Mouse (Mus musculus) retina, postnatal 1 day (tissue): ENCODE results near the gene Rpp30.

Experiments used
- DNase-seq: peaks from one replicate; pipeline ENCODE4 v3.0.0-alpha.2; 2012

Gene Rpp30

DNA sequence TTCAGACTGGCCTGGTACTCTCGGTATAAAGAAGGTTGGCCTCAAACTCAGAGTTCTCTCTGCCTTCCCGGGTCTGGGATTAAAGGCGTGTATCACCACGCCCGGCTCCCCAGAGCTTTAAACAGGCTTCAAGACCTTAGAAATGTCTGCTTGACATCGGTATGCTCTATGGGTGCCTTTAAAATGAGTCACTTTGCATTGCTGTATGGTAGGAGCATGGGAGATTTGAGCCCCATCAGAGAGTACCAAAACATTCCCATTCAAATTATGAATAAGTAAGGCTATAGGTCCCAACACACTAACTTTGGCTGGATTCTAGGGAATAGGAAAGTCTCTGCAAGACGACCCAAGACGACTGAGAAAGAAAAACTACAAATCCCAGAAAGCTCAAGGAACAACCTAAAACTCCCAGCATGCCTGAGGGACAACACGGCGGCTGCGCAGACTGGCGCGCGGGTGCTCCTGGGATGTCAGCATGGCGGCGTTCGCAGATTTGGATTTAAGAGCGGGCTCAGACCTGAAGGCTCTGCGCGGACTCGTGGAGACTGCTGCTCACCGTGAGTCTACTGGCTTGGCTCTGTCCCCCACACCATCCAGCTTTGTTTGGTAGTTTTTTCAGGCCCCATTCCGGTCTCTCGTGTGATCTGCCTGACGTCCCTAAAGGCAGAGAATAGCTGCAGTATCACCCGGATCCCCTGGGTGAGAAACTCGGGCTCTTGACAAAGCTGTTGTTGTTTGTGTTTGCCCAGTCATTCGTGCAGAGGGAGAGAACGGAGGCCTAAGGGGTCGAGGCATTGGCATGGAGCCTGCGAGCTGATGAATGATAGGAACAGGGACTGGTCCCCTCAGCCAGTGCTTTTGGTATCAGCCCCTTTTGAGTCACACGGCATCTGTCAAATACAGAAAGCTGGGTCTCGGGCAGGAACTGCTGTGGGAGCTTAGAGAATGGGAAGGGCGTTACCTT, at the start of gene Rpp30:
Rpp30 (plus strand) TSS at position 455 of the 964 bp plus-strand sequence.
- peak; percentile 95 for DNase-seq

- DNase-seq: no peak
These were observed 37.5 kb upstream of the Rpp30 start for GRCm38 (mm10) chr19:36046046-36046445.

DNA sequence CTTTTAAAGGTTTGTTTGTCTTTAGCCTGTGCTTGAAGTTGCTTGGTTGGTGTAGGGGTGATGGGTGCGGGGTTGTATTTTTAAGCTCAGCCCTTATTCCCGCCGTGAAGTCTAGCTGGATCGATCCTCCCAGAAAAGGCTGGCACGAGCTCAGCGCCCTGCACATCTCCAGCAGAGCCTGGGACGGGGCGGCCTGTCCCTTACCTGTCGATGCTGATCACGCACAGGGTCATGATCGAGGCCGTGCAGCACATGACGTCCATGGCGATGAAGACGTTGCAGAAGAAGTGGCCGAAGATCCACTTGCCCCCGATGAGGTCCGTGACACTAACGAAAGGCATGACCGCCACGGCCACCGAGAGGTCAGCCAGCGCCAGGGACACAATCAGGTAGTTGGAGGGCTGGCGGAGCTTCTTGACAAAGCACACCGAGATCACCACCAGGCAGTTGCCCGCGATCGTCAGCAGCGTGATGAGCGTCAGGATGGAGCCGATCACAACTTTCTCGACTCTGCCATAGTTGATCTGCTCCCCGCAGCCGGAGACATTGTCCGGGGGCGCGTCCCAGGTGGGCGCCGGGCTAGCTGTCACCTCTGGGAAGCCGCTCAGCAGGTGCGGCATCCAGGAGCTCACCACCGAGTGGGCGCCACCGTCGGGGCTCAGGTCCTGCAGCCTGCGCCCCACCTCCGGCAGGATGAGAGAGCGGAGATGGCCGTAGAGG, 26.9 kb upstream of the Rpp30 start:
- no peak for DNase-seq

DNA sequence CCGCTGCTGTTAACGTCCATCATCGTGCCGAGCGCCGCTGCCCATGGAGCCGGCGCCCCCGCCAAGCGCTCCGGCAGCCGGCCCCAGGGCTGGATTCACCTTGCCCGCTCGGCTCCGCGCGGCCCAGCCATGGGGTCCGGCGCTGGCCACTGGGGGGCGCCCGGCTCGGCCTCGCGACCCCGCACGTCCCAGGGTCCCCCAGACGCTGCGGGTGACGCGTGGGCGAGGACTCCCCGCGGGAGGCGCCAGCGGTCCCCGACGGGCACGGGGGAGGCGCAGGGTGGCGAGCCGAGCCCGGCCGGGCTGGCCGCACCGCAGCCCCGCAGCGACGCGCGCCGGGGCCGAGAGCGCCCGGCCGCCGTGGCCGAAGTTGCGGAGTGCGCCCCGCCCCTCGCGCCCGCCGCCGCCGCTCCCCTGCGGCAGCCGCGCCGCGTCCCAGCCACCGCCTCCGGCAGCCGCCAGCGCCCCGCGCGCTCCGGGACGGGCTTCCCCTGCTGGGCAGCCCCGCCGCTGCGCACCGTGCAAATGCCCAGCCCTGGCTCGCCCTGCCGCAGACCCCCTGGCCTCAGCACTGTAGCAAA, 26.2 kb upstream of the Rpp30 start, which contains the start of gene Htr7:
Htr7 (minus strand) TSS at position 277 of the 581 bp plus-strand sequence.
- DNase-seq: peak; percentile 74

- DNase-seq: no peak
These were observed 20.6 kb upstream of the Rpp30 start for GRCm38 (mm10) chr19:36062801-36063529.

DNA sequence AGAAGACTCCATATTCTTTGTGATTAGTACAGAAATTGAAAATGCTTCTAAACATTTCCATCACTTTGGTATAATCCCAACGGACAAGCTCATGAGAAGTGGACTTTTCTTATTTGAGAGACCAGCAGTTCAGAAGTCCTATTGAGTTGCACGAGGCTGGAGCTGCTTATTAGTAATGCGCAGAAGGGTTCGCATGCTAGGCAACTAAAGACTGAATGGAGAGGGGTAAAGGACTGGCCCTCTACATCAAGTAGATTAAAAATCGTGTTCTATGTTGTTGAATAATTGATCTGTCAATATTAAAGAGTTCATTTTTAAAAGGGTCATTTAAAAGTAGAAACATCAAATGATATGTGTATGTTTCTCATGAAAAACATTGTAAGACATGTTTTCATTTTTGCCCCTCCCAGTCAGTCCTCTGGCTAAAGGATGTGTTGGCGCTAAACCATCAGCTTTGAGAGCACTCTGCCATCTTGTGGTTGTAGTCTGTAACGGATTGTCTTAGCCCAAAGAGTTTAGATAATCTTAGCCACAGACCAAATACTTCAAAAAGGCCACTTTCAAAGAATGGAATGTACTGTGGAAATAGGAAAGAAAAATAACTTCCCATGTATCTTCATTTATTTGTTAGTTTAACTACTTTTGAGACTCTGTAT, 782 bp upstream of the Rpp30 start:
- DNase-seq: peak; percentile 83

DNA sequence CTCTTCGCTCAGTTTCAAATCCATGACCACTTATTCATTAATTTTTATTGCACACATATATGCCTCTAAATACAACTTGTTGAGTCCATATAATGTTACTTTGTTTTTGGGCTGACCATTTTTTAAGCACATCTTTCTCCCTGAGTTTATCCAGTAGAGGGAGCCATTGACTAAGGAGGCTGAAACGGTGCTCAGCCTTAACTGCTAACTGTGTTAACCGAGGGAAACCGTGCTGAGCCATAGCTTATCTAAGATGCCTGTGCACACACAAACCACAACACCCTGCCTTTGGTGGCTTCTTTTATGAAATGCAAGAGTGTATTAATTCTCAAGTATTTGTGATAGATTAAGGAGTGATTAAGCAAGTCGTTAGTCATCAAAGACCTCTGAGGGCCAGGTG, 7.3 kb downstream of the Rpp30 start:
- DNase-seq: peak; percentile 41

DNA sequence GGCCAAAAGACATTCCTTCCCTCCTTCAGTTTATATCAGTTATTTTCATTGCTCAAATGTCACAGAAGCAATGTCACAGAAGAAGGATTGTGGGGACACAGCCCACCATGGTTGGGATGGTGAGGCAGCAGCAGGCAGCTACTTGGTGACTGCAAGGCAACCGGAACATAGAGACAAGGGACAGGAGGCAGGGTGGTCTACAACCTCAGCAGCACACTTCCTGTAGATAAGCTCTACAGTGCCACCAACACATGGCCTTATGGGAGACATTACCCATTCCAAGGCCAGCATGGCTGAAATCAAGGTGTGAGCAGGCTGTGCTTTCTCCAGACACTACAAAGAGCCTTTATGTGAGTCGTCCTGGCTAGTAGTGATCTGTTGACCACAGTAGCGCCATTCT, 13.7 kb downstream of the Rpp30 start:
- no peak for DNase-seq

DNA sequence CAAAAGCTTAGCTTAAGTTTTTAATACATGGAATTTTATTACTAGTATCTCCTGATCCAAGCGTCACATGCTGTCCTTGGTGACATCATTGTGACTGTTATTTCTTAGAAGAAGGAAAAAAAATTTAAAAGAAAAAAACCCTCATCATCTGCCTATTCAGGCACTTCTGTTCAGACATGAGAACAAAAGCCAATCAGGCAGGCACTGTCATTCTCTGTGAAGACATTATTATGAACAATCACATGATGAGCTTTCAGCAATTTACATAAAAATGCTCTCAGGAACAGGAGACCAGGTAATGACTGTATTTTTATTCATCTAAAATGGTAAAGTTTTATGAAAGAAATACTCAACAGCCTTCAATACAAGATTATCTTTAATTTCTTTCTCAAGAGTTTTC, 14.7 kb downstream of the Rpp30 start:
- no peak for DNase-seq

- DNase-seq: no peak
These were observed 15.4 kb downstream of the Rpp30 start for GRCm38 (mm10) chr19:36098916-36099315.

DNA sequence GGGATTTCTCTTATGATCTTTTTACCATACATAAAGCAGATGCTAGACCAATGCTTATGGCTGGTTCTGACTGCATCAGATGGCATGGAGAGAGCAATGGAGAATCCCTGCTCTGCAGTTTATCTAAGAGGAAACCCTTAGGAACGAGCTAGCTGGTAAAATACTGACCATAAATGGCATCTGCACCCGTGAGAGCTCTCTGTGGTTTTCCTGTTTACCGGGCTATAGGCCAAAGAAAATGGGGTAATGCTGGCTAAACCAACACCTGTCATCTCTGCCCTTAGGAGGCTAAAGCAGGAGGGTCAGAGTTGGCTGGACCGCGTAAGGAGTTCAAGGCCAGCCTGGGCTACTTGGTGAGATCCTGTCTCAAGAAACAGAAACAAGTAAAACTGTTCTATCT, 20.4 kb downstream of the Rpp30 start:
- DNase-seq: no peak

GRCm38 (mm10) chr19:36109318-36109944, 25.9 kb downstream of the Rpp30 start:
- no peak for DNase-seq

DNA sequence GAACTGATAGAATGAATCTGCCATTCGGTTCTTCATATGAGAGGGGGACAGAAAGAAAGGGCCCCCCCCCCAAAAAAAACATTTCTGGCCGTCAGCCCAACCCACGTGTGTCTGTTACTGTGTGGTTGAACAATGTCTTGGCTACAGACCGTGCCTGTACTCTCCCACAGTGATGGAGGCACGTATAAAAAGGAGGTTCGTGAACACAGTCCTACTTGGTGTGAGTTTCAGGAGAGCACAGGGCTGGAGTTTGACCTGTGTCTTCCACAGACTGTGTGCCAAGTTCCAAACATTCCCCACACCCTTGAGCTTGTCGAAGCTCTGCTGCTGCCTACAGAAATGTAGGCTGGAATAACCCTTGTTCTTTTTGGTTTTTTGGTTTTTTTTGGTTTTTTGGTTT, 26.9 kb downstream of the Rpp30 start:
- DNase-seq: no peak

DNA sequence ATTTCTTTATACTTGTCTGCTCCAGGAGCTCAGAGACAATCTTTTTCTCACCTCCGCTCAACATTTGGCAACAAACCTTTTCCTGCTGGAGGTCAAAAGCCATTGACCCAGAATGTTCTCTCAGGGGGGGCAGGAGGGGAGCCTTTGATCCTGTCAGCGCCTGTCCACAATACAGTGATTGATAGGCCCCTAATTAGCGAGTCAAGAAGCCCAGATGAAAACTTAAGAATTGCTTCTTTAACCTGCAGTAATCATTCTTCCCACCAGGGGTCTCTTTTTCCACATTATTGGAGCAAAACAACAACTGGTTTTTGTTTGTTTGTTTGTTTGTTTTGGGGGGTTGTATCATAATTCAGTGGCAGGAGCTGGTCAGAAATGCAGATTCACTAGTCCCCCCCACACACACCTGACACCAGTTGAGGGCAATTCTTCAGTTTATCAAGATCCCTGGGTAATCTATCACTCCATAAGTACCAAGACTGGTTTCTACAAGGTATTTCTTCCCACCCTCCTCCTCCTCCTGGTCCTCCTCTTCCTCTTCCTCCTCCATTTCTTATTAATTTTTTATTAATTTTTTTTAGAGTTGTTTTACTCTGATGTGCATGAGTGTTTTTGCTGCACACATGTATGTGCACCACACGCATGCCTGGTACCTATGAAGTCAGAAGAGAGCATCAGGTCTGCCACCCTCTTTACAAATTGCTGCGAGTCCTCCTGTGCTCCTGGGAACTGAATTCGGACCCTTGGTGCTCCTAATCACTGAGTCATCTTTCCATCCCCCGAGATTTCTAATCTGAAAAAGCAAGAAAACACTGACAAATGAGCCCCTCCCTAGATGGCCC, 27.8 kb downstream of the Rpp30 start:
- DNase-seq: peak; percentile 74

DNA sequence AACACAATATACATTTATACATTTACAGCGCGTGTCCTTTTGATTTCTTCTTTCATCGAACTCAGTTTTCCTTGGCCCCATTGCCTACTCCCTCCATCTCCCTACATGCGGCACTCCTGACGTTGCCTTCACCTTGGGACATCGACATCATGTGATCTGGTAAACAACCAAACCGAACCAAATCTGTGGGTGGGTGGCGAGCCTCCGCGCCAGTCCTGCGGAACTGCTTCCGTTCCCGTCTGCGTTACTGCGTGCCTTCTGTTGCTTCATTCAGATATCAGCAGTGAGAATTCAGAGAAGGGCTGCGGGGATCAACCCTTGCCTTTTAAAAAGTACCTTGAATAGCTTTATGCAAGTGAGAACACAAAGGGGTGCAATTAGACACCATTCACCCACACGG, 28.5 kb downstream of the Rpp30 start:
- no peak for DNase-seq

GRCm38 (mm10) chr19:36116185-36116584, 32.7 kb downstream of the Rpp30 start:
- DNase-seq: no peak

DNA sequence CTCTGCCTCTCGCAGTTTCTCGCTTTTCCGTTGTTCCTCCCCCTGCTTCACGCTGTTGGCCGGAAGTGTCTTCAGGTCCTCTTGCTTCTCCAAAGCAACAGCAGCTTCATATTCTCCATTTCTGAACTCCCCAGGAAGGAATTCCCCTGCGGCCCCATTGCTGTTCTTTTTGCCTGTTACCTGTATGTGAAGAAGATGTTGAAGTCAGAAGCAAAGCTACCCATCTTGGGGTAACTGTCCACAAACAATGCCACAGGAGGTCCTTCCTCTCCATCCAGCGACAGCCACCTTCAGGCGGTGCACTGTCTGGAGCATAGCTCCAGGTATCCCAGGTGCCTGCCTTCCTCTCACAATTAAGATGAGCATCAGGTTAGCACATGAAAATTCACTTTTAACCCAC, 35.7 kb downstream of the Rpp30 start:
- no peak for DNase-seq

DNA sequence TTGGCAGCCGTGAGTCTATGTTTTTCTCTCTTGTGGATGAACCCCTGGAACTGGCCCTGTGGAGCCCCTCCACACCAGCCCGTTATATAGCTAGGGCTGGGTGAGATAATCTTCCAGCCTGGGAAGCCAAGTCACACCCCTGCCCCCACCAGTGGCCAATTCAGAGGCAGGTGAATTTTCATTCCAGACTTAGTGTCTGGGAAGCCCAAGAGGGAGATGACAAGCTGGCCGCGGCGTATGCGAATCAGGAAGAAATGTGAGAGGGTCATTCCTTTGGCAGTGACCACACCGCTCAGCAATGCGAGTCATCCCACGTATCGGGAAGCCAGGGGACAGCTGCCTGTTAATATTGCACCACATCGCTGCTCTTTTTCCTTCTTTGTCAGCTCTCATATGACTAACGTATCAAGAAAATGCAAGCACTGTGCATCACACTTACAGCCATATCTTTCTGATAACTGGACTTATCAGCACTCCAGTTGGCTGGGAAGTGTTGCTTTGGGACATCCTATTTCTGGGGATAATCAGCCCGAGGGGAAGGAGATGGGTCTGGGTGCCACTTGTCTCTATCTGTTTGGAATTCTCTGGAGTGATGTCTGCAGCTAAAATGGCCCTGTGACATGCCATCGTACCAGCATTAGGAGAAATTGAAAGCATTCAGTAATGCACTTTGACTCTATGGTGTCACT, 36.4 kb downstream of the Rpp30 start, which contains the start of gene Ankrd1:
Ankrd1 (minus strand) TSS at position 317 of the 689 bp plus-strand sequence.
- no peak for DNase-seq

DNA sequence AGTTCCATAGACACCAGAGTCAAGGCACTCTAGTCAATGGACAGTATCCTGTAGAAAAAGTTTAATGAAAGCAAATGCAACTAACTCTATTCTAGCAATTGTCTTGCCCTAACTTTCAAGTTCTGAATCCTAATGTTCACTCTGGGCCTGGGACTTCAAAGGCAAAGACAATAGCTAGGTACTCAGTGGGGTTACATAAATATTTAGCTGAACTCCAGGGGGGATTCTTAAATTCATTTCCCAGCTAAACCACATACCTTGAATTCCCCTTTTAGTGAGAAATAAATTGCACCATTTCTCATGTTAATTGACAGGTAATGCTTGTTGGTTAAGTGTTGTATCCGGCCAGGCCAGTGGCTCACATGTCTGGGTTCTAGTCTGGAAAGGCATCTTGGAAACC, 40.7 kb downstream of the Rpp30 start:
- DNase-seq: no peak

- no peak for DNase-seq
These were observed 44.9 kb downstream of the Rpp30 start for GRCm38 (mm10) chr19:36128440-36128839.
